Mouse (Mus musculus) B cell, adult 2 months (primary cell): ENCODE measurements around the gene Cuedc1.

Source experiments
- DNase-seq, 2 experiments: peaks; one replicate each; pipeline ENCODE4 v3.0.0; 2022

The Cuedc1 gene

GRCm38 (mm10) chr11:88098021-88098729, at the start of gene Cuedc1:
TSS of gene Cuedc1 (plus strand) at chr11:88098058.
- DNase-seq = no peak

DNA sequence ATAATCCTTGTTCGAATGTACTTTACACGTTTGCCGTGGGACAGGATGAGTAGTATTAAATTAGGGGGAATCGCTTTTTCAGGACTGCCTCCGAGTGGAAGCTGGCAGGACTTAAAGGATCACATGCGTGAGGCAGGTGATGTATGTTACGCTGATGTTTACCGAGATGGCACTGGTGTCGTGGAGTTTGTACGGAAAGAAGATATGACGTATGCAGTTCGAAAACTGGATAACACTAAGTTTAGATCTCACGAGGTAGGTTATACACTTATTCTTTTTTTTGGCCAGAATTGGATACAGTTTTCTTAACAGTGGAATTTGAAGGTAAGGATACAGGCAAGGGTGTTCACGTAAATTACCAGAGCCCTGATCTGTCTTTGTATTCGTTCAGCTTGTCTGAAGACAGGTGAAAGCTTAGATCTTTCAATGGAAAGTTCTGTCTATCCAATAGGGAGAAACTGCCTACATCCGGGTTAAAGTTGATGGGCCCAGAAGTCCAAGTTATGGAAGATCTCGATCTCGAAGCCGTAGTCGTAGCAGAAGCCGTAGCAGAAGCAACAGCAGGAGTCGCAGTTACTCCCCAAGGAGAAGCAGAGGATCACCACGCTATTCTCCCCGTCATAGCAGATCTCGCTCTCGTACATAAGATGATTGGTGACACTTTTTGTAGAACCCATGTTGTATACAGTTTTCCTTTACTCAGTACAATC, 48.7 kb upstream of the Cuedc1 start:
- peak; percentile 45 for DNase-seq

DNA sequence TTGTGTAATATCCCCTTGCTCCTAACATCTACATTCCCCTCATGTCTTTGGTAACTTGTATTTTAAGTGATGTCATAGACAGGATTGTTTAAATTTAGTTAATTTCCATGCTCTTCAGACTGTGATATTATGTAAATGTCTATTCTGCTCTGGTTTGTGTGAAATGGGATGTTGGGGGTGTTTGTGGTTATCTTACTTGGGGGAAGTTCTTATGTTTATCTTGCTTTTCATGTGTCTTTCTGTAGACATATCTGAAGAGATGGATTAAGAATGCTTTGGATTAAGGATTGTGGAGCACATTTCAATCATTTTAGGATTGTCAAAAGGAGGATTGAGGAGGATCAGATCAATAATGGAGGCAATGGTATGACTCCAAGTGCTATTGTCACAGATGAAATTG, 48.1 kb upstream of the Cuedc1 start:
- no peak for DNase-seq

DNA sequence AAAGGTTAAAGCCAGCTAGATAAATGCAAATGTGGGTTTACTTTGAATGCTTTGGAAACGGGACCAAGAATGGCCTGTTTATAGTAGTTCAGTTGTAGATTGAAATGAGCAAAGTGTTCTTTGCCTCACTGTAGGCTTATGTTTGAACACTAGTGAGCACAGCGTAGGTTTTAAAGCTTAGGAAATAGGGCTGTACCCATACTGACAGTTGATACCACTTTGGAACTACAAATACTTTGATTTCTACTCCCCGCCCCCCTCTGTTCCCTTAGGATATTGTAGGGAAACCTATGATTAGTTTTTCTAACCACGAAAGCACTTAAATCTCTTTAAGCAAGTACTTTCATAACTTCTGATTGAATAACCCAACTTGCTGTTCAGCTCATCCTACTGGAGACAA, 45.2 kb upstream of the Cuedc1 start:
- DNase-seq = no peak

GRCm38 (mm10) chr11:88053821-88054220, 44.0 kb upstream of the Cuedc1 start:
- no peak for DNase-seq

DNA sequence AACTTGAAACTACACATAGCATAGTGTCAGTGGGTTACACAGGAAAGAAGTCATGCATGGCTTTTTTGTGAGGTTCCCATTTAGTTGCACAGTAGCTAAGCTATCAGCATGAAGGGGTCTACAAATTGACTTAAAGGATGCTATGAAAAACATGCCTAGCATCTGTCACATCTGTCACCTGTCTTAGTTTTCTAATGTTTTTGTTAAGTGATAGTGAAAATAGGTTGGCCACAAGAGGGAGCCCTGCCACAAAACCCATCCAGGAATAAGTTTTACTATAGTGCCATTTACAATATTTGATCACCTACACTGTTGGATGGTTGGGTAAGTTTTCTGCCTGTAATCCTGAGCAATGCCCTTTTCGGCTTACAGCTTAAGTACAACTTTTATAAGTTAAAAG, 43.3 kb upstream of the Cuedc1 start:
- DNase-seq = peak; percentile 77 to 80

DNA sequence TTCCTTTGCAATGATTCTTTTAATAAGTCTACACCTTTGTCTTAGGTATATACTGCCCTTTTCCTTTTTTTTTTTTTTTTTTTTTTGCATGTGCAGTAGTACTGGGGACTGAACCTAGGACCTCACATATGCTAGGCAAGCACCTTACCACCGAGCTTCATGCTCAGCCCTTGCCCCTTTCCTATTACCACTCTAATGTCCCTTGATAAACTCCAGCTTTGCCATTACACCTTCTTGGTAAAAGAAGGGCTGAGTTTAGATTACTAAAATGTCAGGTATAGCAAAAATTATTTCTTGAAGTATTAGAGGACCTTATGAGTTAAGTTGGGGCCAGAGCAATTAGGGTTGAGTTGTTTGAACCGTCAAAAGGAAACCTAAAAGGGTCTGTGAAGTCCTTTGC, 42.1 kb upstream of the Cuedc1 start:
- DNase-seq = no peak

GRCm38 (mm10) chr11:88057788-88058187, 40.1 kb upstream of the Cuedc1 start:
- DNase-seq = no peak

DNA sequence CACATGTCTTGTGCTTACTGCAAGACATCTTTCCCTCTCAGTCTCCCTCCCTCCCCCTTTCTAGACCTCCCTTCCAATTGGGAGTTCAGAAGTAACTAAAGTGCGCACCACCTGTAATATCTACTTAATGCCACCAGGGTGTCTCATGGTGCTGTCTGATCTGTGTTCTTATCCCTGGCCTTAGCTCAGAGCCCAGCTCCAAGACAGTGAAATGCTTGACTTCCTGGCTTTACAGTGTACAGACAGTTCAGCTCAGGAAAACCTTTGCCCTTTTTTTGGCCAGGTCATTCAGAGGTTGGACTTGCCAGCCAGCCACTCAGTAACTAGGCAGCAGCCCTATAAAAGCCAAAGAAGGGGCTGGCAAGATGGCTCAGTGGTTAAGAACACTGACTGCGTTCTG, 38.7 kb upstream of the Cuedc1 start:
- DNase-seq = peak; percentile 50 to 57

GRCm38 (mm10) chr11:88061892-88062625, 35.8 kb upstream of the Cuedc1 start:
- DNase-seq = peak; percentile 45 to 54

- no peak for DNase-seq
These were observed 32.1 kb upstream of the Cuedc1 start for GRCm38 (mm10) chr11:88065732-88066131.

GRCm38 (mm10) chr11:88067191-88067585, 30.7 kb upstream of the Cuedc1 start:
- no peak for DNase-seq

- peak; percentile 78 to 85 for DNase-seq
These were observed 30.1 kb upstream of the Cuedc1 start, which contains the start of gene Vezf1 for GRCm38 (mm10) chr11:88067586-88068410. TSS of gene Vezf1 (plus strand) at chr11:88068279.

GRCm38 (mm10) chr11:88068411-88069245, 29.2 kb upstream of the Cuedc1 start:
- DNase-seq = peak; percentile 72 to 74

GRCm38 (mm10) chr11:88069246-88069570, 28.6 kb upstream of the Cuedc1 start:
- no peak for DNase-seq

DNA sequence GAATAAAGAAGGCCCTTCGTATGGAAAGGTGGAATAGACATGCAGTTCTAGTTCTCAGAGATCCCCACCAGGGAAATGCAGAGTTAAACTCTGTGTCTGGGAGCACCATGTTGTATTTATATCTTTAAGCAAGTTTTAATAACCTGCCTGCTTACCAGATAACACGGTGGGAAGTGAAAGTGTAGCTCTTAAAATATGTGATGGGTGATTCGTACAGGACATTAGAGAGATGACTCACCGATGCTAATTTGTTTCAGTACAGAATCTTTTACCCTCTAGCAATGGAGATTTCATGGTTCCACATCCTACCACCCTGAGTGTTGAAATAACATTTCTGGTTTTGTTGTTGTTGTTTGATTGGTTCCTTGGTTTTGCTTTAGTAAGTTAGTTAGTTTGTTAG, 27.5 kb upstream of the Cuedc1 start:
- DNase-seq = peak in 1 of 2 experiments; percentile 21

- DNase-seq = no peak
These were observed 26.7 kb upstream of the Cuedc1 start for GRCm38 (mm10) chr11:88071113-88071512.

DNA sequence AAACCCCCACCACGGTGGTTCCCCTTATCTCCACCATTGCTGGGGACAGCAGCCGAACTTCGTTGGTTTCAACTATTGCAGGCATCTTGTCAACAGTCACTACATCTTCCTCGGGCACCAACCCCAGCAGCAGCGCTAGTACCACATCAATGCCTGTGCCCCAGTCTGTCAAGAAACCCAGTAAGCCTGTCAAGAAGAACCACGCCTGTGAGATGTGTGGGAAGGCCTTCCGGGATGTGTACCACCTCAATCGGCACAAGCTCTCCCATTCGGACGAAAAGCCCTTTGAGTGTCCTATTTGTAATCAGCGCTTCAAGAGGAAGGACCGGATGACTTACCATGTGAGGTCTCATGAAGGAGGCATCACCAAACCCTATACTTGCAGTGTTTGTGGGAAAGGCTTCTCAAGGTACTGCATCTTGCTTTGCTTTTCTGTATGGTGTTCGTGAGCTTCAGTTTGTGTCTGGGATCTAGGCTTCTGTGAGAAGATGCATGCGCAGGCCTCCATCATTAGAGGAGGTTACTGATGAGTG, 24.4 kb upstream of the Cuedc1 start:
- no peak for DNase-seq

DNA sequence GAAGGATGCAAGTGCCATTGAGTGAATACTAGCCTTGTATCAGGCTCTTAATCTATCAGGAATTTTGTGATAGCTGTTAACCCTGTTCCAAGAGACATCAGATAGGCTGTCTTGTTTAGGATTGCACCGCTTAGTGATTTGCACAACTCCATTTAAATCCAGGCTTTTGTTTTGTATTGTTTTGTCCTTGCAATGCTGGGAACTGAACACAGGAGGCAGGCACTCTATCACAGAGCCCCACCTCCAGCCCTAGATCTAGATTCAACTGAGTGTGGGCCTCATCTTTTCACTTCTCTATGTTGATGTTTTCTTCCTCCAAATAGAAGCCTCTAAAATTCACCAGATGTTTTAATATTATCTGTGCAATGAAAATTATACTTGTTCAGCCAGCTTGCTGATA, 22.2 kb upstream of the Cuedc1 start:
- DNase-seq = no peak

GRCm38 (mm10) chr11:88076394-88076793, 21.5 kb upstream of the Cuedc1 start:
- DNase-seq = no peak

GRCm38 (mm10) chr11:88083699-88084098, 14.2 kb upstream of the Cuedc1 start:
- DNase-seq = no peak
